Mouse (Mus musculus): Measurements from ENCODE around the gene Dennd5a. TPM values are rescaled to one million over a fixed set of nuclear protein-coding genes. Genes with fewer than 3 reads are reported as not detected.

Gene Dennd5a
- polyA plus RNA-seq, 1 experiment: 66.6 TPM

DNA sequence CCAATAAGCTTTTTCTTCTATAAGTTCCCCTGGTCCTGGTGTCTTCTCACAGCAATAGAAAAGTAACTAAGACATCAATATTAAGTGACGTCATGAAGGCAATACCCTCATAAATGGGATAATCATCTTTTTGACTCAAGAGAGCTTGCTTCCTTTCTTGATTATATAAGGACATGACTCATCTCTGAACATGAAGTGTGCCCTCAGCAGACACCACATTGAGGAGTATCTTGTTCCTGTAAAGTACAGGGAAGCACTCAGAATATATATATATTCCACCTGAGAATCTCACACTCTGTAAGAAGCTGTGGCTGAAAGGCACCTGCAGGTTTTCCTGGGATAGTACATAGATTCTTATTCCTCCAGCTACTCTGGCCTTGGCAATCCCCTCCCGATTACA, 77.7 kb downstream of the Dennd5a start:
- no peak for DNase-seq
- Histone ChIP-seq H3K36me3 (ENCODE audit: control insufficient read depth, insufficient read depth, low read length) (no peaks in the 10 kb centered on the region), H3K4me1 (ENCODE audit: control insufficient read depth, insufficient read depth, low read length) (no peaks in the 10 kb centered on the region), H3K27ac (ENCODE audit: insufficient read depth, low read depth, low read length) (no peak overlapping the region), H3K4me3 (ENCODE audit: insufficient read depth, low read depth, low read length) (no peak overlapping the region), H3K27me3 (replicated peaks; ENCODE audit: control insufficient read depth, insufficient read depth, low read length) (no peaks in the 10 kb centered on the region)
- WGBS: 89% methylated on average over 2 of the region's 2 CpGs
- TF ChIP-seq POLR2A (IDR thresholded peaks at IDR 0.05; ENCODE audit: low read depth, low read length): no peak
- TF ChIP-seq CTCF (conservative IDR thresholded peaks at IDR 0.05; ENCODE audit: insufficient read depth, insufficient read length, low read depth, low read length): no peak

DNA sequence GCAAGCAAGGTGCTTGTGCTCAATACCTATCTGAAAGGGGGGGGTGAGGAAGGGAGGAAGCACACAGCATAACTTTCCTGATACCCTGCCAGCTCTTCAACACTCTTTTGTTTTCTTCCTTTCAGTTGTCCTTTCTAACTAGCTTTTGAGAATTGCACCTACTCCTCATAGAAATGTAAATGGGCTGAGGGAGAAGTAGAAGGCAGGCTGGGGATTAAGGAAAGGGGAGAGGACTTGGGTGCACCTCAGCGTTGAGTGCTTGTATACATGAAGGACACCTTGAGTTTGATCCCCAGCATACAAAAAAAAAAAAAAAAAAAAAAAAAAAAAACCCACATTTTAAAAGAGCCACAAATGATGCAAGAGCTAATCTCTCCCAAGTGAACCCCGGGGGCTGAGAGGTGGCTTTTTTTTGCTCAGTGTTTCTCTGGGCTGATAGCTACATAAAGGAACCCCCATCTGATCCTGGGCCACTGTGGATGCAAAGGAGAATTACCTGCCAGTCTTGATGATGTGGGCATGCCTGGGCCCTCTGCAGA, 78.6 kb downstream of the Dennd5a start:
- no peak for DNase-seq
- no peaks in the 10 kb centered on the region for H3K36me3 ChIP-seq (ENCODE audit: control insufficient read depth, insufficient read depth, low read length)
- H3K4me3 ChIP-seq (ENCODE audit: insufficient read depth, low read depth, low read length): no peak overlapping the region
- no peaks in the 10 kb centered on the region for H3K27me3 ChIP-seq (replicated peaks; ENCODE audit: control insufficient read depth, insufficient read depth, low read length)
- TF ChIP-seq POLR2A (IDR thresholded peaks at IDR 0.05; ENCODE audit: low read depth, low read length) (no peak), CTCF (conservative IDR thresholded peaks at IDR 0.05; ENCODE audit: insufficient read depth, insufficient read length, low read depth, low read length) (no peak)
- 62% methylated on average over 2 of the region's 2 CpGs for WGBS
- H3K4me1 ChIP-seq (ENCODE audit: control insufficient read depth, insufficient read depth, low read length): no peaks in the 10 kb centered on the region
- H3K27ac ChIP-seq (ENCODE audit: insufficient read depth, low read depth, low read length): no peak overlapping the region

DNA sequence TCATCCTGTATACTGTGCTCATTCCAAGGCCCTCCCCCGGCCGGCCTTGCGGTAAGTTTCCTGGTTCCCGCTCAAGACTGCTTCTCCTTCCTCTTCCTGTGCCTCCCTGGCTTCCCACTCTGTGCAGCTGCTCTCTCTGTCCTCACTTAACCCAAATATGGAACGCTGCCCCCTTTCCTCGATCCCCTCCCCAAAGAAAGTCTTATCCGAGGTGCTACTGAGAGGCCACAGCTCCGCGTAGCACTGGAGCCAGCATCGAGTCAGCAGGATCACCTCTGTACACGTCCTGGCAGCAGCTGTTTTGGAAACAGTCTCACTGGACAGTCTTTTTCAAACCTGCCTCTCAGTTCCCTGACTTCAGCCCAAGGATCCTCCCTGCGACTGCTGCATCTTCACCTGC, 81.1 kb downstream of the Dennd5a start:
- 52% methylated on average over 12 of the region's 12 CpGs for WGBS
- no peak for DNase-seq
- Histone ChIP-seq H3K27me3 (replicated peaks; ENCODE audit: control insufficient read depth, insufficient read depth, low read length) (no peaks in the 10 kb centered on the region), H3K4me3 (ENCODE audit: insufficient read depth, low read depth, low read length) (no peak overlapping the region), H3K4me1 (ENCODE audit: control insufficient read depth, insufficient read depth, low read length) (no peaks in the 10 kb centered on the region), H3K27ac (ENCODE audit: insufficient read depth, low read depth, low read length) (no peak overlapping the region), H3K36me3 (ENCODE audit: control insufficient read depth, insufficient read depth, low read length) (no peaks in the 10 kb centered on the region)
- TF ChIP-seq POLR2A (IDR thresholded peaks at IDR 0.05; ENCODE audit: low read depth, low read length) (no peak), CTCF (conservative IDR thresholded peaks at IDR 0.05; ENCODE audit: insufficient read depth, insufficient read length, low read depth, low read length) (no peak)

DNA sequence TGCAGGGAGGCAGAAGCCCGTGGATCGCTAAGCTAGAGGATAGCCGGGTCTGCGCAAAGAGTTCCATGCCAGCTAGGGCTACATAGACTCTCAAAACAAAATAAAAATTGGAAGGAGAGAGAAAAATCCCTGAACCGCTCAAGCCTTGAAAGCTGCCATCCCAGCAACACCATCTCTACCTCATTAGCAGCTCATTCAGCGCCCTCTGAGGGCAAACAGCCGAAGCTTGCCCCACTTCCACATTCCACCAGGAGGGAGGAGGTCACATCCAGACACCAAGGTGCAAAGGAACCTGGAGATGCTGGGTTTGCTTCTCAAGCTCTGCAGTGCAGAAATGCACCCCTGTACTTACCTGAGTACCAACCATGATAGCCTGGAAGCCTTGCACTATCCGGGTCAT, 84.2 kb downstream of the Dennd5a start:
- Histone ChIP-seq H3K4me3 (ENCODE audit: insufficient read depth, low read depth, low read length) (no peak overlapping the region), H3K27me3 (replicated peaks; ENCODE audit: control insufficient read depth, insufficient read depth, low read length) (no peaks in the 10 kb centered on the region), H3K36me3 (ENCODE audit: control insufficient read depth, insufficient read depth, low read length) (no peaks in the 10 kb centered on the region), H3K4me1 (ENCODE audit: control insufficient read depth, insufficient read depth, low read length) (no peaks in the 10 kb centered on the region), H3K27ac (ENCODE audit: insufficient read depth, low read depth, low read length) (no peak overlapping the region)
- TF ChIP-seq POLR2A (IDR thresholded peaks at IDR 0.05; ENCODE audit: low read depth, low read length) (no peak), CTCF (conservative IDR thresholded peaks at IDR 0.05; ENCODE audit: insufficient read depth, insufficient read length, low read depth, low read length) (0 out of 2 replicates have a peak, but pooled peaks have one; percentile 3)
- WGBS: 66% methylated on average over 8 of the region's 8 CpGs
- DNase-seq: no peak

DNA sequence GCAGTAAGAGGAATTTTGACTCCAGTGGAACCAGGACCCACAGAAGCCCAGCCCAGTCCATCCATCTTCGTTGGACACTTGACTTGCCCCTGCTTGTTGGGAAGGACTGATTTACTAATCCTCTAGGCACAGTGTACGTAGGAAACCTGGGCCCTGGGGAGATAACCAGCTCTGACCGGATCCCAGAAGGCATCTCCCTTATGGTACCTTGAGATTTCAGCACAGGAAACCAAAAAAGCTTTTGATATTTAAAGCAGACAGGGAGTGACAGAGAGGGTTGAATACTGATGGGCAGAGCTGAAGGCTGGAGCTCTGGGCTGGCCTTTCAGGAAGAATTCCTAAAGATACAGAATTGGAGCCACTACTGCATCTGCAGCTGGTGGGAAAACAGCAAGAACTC, 84.7 kb downstream of the Dennd5a start:
- Histone ChIP-seq H3K27ac (ENCODE audit: insufficient read depth, low read depth, low read length) (no peak overlapping the region), H3K4me1 (ENCODE audit: control insufficient read depth, insufficient read depth, low read length) (no peaks in the 10 kb centered on the region), H3K4me3 (ENCODE audit: insufficient read depth, low read depth, low read length) (no peak overlapping the region), H3K36me3 (ENCODE audit: control insufficient read depth, insufficient read depth, low read length) (no peaks in the 10 kb centered on the region), H3K27me3 (replicated peaks; ENCODE audit: control insufficient read depth, insufficient read depth, low read length) (no peaks in the 10 kb centered on the region)
- TF ChIP-seq POLR2A (IDR thresholded peaks at IDR 0.05; ENCODE audit: low read depth, low read length) (no peak), CTCF (conservative IDR thresholded peaks at IDR 0.05; ENCODE audit: insufficient read depth, insufficient read length, low read depth, low read length) (no peak)
- DNase-seq: no peak
- WGBS: 68% methylated on average over 3 of the region's 3 CpGs

DNA sequence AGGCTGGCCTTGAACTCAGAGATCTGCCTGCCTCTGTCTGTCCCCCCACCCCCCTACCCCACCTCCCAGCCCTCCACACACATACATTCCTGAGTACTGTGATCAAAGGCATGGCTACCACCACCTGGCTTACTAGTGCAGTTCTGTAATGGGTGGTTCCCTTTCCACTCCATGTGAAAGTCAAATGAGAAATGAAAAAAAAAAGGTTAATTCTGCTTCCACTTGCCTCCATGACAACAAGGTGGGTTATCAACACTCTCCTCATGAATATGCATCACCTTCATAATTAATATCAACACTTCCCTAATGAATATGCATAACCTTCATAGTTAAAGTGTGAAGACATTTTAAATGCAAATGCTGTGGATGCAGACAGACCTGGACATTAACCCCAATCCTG, 85.2 kb downstream of the Dennd5a start:
- no peaks in the 10 kb centered on the region for H3K4me1 ChIP-seq (ENCODE audit: control insufficient read depth, insufficient read depth, low read length)
- no peak overlapping the region for H3K4me3 ChIP-seq (ENCODE audit: insufficient read depth, low read depth, low read length)
- no peak for DNase-seq
- H3K36me3 ChIP-seq (ENCODE audit: control insufficient read depth, insufficient read depth, low read length): no peaks in the 10 kb centered on the region
- TF ChIP-seq POLR2A (IDR thresholded peaks at IDR 0.05; ENCODE audit: low read depth, low read length): no peak
- no peak for TF ChIP-seq CTCF (conservative IDR thresholded peaks at IDR 0.05; ENCODE audit: insufficient read depth, insufficient read length, low read depth, low read length)
- no peak overlapping the region for H3K27ac ChIP-seq (ENCODE audit: insufficient read depth, low read depth, low read length)
- no peaks in the 10 kb centered on the region for H3K27me3 ChIP-seq (replicated peaks; ENCODE audit: control insufficient read depth, insufficient read depth, low read length)

DNA sequence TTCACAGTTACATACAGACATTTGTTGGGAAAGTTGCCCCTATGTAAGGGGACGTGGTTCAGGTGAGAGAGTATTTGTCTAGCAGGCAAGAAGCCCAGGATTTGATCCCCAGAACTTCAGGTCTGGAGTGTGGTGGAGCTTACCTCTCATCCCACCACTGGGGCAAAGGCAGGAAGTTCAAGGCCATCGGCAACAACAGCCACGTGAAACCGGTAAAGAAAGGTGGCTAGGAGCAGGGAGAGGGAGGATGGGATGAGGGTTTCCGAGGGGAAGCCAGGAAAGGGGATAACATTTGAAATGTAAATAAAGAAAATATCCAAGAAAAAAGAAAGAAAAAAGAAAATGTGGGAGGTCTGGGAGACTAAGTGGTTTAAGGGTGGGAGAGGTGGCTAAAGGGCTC, 87.1 kb downstream of the Dennd5a start:
- no peaks in the 10 kb centered on the region for H3K27me3 ChIP-seq (replicated peaks; ENCODE audit: control insufficient read depth, insufficient read depth, low read length)
- no peak for DNase-seq
- TF ChIP-seq POLR2A (IDR thresholded peaks at IDR 0.05; ENCODE audit: low read depth, low read length) (no peak), CTCF (conservative IDR thresholded peaks at IDR 0.05; ENCODE audit: insufficient read depth, insufficient read length, low read depth, low read length) (no peak)
- no peaks in the 10 kb centered on the region for H3K36me3 ChIP-seq (ENCODE audit: control insufficient read depth, insufficient read depth, low read length)
- 66% methylated on average over 5 of the region's 5 CpGs for WGBS
- no peak overlapping the region for H3K27ac ChIP-seq (ENCODE audit: insufficient read depth, low read depth, low read length)
- no peak overlapping the region for H3K4me3 ChIP-seq (ENCODE audit: insufficient read depth, low read depth, low read length)
- H3K4me1 ChIP-seq (ENCODE audit: control insufficient read depth, insufficient read depth, low read length): no peaks in the 10 kb centered on the region

Measured in kidney, adult 2 months (tissue).